Mouse (Mus musculus) left cerebral cortex, postnatal 4 days (tissue): Measurements from ENCODE around the gene Catsperd. TPM values are rescaled to one million over a fixed set of nuclear protein-coding genes. Genes with fewer than 3 reads are reported as not detected.

Source experiments
- DNase-seq: peaks from one replicate; pipeline ENCODE4 v3.0.0-alpha.2; 2022
- intact Hi-C: fragments of 180-260 bp; cut with DNase I; formaldehyde crosslinking; loops from one replicate; pipeline ENCODE4 v1.15.1; 2025
- total RNA-seq, 2 experiments: library from RNA; stranded (reverse); gene quantifications; 2 replicates each; pipeline ENCODE4 v1.2.3; 2021

Gene Catsperd
- 1 to 10 TPM; 1.3 to 2.2 TPM for total RNA-seq

DNA sequence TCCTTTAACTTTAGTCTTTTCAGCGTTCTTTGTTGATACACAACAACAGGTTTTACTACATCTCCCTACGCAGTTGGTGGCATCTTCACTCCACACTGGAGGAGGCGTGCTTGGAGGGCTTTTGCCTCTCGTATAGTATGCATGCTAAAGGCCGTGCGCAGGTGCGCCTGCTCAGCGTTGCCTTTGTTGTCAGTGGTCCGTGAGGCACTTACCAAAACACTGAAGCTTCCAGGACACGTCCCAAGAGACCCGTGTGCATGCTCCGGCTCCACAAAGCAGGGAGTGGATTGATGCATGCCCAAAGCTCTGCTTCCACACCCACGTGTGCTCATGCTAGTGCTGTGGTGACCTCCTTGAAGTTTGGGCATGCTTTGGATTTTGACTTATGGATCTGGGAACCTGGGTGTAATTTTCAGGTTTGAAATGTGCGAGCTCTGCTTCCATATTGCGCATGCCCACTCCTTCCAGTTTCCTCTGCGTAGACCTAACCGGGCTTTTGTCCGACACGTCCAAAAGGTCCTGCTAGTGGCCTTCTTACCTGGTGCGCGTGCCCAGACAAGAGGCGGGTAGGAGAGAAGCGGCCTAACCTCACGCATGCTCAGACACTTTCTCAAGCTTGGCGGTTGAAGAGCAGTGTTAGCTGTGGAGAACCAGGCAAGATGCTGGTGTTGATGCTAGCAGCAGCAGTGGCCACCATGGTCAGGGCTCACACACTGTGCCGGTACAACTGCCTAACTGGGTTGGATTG is at the start of gene Catsperd:
TSS of gene Catsperd (plus strand) at position 614 of the 748 bp plus-strand sequence.
- intact Hi-C loops, result no loop called here
- peak; percentile 30 for DNase-seq

DNA sequence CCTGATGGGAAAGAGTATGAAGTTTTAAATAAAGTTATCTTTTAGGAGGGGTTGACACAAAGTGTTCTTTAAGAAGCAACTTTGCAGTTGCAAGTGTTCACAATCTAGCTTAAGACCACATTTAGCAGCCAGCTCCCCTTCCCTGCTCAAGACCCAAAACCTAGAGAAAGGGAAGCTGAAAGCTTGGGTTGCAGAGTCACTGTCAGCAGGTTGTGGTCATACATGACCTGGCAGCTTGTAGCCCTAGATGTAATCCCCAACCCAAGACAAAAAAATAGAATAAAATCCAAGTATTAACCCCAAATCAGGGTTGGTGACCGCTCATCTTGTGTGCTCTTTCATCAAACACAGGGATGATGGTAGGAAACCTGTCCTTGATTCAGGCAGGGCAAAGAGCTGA is 44.9 kb upstream of the Catsperd start:
- intact Hi-C loops, result no loop called here
- DNase-seq, result no peak

GRCm38 (mm10) chr17:56583611-56584256 is 44.2 kb upstream of the Catsperd start:
- peak; percentile 40 for DNase-seq
- intact Hi-C loops, result no loop called here

DNA sequence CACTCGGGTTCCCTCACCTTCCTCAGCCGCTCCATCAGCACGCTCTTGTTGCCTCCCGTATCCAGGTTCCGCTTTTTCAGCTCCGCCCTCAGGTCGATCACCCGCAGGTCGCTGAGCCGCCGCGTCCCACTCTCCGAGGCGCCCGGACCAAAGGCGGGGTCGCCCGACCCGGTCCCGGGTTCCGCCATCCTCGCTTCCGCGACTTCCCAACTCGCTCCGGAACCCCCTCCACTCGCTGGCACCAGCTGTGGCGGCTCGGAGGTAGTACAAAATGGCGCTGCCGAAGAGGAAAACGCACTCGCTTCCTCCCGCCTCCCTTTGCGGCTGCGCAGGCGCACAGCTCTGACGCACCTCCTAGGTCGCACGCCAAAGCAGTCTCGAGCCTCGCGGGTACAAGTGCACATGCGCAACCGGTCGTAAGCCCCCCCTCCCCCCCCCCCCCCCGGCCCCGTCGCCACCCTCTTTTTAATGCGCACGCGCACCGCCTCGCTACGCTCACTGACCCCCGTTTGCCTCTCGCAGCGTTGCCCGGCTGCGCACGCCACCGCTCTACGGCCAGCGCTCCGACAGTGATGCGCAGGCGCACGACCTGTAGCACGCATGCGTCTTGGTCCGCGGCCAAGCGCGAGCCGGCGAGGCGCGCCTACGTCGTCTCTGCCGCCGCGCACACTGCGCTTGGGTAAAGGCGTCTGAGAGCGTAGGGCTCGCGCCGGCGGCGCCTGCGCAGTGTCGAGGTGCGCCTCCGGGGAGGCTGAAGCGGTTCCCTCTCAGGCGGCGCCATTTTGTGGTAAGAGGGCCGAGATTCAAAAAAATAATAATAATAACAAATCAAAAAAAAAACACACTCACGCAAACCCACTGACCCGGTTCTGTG is 43.4 kb upstream of the Catsperd start, which contains the start of the genes Safb2 and Safb:
TSS of gene Safb2 (minus strand) at position 329 of the 874 bp plus-strand sequence.
TSS of gene Safb (plus strand) at position 569 of the 874 bp plus-strand sequence.
- DNase-seq, result peak; percentile 100
- intact Hi-C loops, result no loop called here

DNA sequence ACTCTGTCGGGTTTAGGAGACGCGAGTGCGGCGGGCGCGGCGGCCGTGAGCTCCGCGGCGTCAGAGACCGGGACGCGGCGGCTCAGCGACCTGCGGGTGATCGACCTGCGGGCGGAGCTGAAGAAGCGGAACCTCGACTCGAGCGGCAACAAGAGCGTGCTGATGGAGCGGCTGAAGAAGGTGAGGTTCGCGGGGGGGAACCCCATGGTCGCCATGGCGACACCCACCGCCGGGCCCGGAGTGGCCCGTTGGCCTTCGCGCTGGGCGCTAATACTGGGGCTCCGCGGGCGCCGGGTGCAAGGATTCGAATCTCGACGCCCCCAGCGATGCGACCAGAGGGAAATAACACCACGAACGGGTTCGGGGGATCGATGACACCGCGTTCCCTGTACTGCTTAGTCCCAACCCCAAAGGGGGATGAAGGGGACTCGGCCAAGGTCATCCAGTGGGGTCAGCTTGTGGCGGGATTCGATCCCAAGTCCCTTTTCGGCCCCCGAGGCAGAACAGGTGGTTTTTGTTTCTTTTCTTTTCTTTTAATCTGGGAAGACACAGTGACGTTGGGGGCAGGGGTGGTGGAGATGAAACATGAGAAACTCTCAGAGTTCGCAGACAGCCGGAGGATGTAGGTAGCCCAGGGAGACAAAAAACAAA is 42.6 kb upstream of the Catsperd start:
- peak; percentile 49 for DNase-seq
- intact Hi-C loops, result no loop called here

GRCm38 (mm10) chr17:56587773-56588172 is 40.2 kb upstream of the Catsperd start:
- intact Hi-C loops, result no loop called here
- no peak for DNase-seq

GRCm38 (mm10) chr17:56588921-56589320 is 39.0 kb upstream of the Catsperd start:
- no peak for DNase-seq
- intact Hi-C loops, result no loop called here

GRCm38 (mm10) chr17:56592553-56592952 is 35.4 kb upstream of the Catsperd start:
- intact Hi-C loops, result no loop called here
- DNase-seq, result no peak

- intact Hi-C loops, result no loop called here
- DNase-seq, result no peak
Observed at GRCm38 (mm10) chr17:56593527-56594271, 34.2 kb upstream of the Catsperd start.

DNA sequence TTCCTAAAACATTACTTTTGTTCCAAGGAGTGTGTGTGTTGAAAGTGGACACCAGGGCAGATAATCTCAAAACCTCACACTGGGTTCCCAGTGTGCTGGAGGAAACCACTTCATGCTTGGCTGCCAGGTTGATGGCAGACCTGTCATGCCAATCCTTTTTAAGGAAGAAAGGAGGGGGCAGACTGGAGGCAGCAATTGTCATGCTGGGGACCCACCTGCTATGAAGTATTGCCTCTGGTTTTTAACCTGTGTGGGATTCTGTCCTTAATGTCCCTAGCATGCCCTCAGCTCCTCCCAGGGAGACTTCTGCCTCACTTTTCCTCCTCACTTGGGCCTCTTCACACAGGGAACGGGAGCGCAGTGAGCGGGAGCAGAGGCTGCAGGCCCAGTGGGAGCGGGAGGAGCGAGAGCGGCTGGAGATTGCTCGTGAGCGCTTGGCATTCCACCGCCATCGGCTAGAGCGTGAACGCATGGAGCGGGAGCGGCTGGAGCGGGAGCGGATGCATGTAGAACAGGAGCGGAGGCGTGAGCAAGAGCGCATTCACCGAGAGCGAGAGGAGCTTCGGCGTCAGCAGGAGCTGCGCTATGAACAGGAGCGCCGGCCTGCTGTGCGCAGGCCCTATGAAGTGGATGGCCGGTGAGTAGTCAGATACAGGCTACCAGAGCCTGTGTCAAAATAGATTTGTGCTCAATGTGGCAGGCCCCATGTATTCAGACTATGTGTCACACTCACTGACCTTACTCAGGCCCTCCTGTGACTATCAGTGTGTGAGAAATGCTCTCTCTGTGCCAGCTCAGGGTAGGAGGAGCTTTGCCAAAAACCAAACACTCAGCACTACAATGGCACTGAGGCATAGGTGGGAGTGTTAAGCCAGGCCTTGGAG is 24.5 kb upstream of the Catsperd start:
- peak; percentile 11 for DNase-seq
- intact Hi-C loops, result no loop called here

- DNase-seq, result no peak
- intact Hi-C loops, result no loop called here
Observed at GRCm38 (mm10) chr17:56604070-56604380, 23.9 kb upstream of the Catsperd start.

DNA sequence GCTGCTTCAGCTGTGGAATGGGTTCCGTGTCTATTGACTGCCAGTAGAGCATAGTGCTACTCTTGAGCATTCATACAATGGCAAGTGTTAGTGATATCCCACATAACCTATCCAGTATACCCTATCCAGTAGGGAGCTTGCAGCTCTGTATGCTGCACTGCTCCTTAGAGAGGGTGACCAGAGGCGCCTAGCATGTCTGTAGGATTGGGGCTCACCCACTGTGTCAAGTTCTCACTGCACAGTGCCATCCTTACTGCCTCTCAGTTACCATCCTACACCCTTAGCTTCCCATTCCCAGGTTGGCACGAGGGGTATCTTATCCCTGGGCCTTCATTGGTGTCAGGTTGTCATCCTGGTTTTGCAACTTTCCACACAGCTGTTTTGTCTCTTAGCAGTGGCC is 23.5 kb upstream of the Catsperd start:
- DNase-seq, result no peak
- intact Hi-C loops, result no loop called here

- DNase-seq, result no peak
- intact Hi-C loops, result no loop called here
Observed at GRCm38 (mm10) chr17:56605431-56605830, 22.5 kb upstream of the Catsperd start.

DNA sequence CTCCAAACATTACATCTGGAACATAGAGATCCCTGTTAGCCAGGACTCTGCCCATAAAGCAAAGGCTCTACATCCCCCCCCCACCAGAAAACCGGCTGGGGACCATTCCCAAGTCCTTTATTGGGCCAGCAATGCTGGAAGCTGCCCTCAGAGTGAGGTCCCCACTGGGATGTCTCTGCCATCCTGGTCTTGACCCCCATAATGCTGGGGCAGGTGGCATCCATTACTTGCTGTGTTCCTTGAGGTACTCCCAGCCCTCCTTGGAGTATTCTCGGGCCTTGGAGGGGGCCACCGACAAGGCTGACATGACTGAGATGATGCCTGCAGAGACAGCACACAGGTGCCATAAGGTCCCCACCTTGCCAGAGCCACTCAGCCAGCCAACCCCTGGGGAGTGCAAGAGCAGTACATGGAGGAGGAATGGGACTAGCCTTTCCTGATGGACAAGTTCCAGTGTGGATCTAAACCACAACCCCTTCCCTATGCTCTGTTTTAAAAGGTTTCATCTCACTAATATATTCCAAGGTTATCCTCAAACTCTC is 20.4 kb upstream of the Catsperd start:
- DNase-seq, result no peak
- intact Hi-C loops, result no loop called here

- intact Hi-C loops, result no loop called here
- DNase-seq, result peak; percentile 8
Observed at GRCm38 (mm10) chr17:56608699-56609098, 19.2 kb upstream of the Catsperd start.

- intact Hi-C loops, result no loop called here
- peak; percentile 95 for DNase-seq
Observed at GRCm38 (mm10) chr17:56609452-56610171, 18.3 kb upstream of the Catsperd start, which contains the start of gene 2410015M20Rik. 2410015M20Rik (minus strand) TSS chr17:56609771.

- no peak for DNase-seq
- intact Hi-C loops, result no loop called here
Observed at GRCm38 (mm10) chr17:56611323-56611722, 16.6 kb upstream of the Catsperd start.
